Mouse (Mus musculus): ENCODE results near the gene Il6st. TPM values are rescaled to one million over a fixed set of nuclear protein-coding genes. Genes with fewer than 3 reads are reported as not detected.

Il6st gene
- 100 to 1,000 TPM; 277 to 292 TPM for total RNA-seq (2023)

DNA sequence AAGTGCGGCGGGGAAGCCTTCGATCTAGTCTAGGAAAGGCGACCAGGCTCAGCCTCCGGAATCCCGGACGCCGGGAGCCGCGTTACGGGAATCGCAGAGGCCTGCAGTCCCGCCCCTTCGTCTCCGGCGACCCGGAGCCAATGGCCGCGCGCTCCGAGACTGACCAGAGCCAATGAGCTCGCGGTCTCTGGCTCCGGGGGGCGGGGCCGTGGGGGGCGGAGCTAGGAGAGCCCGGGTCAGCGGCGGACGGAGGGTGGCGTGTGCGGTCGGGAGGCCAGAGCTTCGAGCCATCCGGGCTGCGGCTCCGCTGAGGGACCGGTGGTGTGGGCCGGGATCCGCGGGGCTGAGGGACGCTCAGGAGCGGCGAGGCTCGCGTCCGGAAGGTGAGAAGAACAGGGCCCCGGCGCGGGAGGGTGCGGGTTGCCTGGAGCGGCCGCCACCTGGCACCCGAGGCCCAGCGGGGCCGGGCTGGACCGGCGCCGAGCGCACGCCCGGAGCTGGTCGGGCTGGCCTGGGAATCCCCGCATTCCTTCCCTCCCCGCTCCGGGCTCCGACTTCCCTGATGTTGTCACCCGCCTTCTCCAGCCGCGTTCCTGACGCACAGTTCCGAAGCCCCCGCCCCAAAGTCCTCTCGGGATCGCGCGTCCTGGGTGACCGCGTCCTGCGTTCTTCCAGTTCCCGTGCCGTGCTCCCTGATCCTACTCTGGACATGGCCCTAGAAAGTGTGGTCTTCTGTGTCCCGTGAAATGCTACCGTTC is at the start of gene Il6st:
Il6st (plus strand) TSS at position 203 of the 758 bp plus-strand sequence.

Other genes with a start within 250 kb of the Il6st start
- 1 to 10 TPM; 1.7 to 2.0 TPM for gene Ankrd55, start 175.6 kb upstream of the Il6st start, total RNA-seq (2023)
- gene Il31ra, start 130.3 kb downstream of the Il6st start, total RNA-seq (2023) = under 1 TPM in 1 of 2 experiments, not detected in 1; 0.33 TPM
- gene Ddx4, start 188.4 kb downstream of the Il6st start, total RNA-seq (2023) = not detected
- 10 to 100 TPM; 38.3 to 41.2 TPM for gene Slc38a9, start 196.7 kb downstream of the Il6st start, total RNA-seq (2023)

Measured in T-cell, adult 66 days (primary cell).